Mouse (Mus musculus): ENCODE data around the gene Sec31b. TPM values are rescaled to one million over a fixed set of nuclear protein-coding genes. Genes with fewer than 3 reads are reported as not detected.

The Sec31b gene
- polyA plus RNA-seq, 2 experiments, result 0.20 to 0.46 TPM

DNA sequence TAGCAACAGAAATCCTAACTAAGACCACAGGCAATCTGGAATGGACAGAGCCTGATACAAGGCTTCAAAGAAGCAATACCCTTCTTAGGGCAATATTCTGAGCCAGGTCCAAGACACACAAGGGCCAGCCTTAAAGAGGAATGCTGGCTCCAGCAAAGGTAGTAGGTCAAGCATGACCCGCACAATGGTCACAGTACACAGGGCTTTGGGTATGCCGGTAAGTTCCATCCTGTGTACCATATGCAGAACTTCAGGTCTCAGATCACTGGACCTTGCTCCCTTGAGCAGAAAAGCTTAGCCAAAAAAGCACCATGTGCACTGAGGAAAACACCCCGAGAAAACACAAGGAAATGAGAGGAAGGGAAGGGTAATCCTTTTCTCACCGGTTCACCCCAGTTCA is 7.6 kb upstream of the Sec31b start:
- Histone ChIP-seq H3K4me2 (ENCODE audit: low read depth) (no peak overlapping the region), H3K9ac (replicated peaks) (no peak overlapping the region), H3K27me3 (ENCODE audit: control insufficient read depth, insufficient read depth, low read length) (no peaks in the 10 kb centered on the region), H3K4me1 (replicated peaks; ENCODE audit: control insufficient read depth in 2 of 2, insufficient read depth in 2 of 2, low read length in 1 of 2) (peaks cover 2 to 5% of the 10 kb centered on the region in 2 experiments; a peak in 3 of 4 replicates), H3K4me3 (ENCODE audit: insufficient read depth in 1 of 2, low read depth in 2 of 2, low read length in 2 of 2) (no peak overlapping the region), H3K36me3 (replicated peaks; ENCODE audit: control insufficient read depth, insufficient read depth, low read depth) (peaks cover 33% of the 10 kb centered on the region), H3K27ac (no peak overlapping the region), H3K9me3 (ENCODE audit: control insufficient read depth, low read length) (no peaks in the 10 kb centered on the region)
- TF ChIP-seq EP300 (IDR thresholded peaks at IDR 0.05; ENCODE audit: low read depth), result no peak
- no peak for TF ChIP-seq CTCF (IDR thresholded peaks at IDR 0.05; ENCODE audit: low read depth)
- ATAC-seq (ENCODE audit: insufficient read depth), result no peak
- WGBS (ENCODE audit: insufficient replicate concordance), result 83% methylated on average over 4 of the region's 4 CpGs
- no peak for DNase-seq (ENCODE audit: low read depth in 3 of 3, low spot score in 3 of 3)

DNA sequence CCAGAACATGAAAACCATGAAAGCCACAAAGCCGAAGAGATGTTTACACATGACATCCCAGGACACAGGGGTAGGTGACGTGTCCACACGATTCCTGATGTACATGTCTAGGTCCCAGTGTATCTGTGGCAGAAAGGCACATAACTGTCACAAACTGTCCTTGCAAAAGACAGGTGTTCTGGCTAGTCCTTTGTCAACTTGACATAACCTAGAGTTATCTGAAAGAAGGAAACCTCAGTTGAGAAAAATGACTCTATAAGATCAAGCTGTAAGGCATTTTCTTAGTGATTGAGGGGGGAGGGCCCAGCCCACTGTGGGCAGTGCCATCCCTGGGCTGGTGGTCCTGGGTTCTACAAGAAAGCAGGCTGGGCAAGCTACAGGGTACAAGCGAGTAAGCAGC is 7.1 kb upstream of the Sec31b start, which contains the start of gene Gm20538:
Gm20538 (minus strand) TSS at position 101 of the 400 bp plus-strand sequence.
- Histone ChIP-seq H3K27ac (no peak within 1 kb of the TSS), H3K4me2 (ENCODE audit: low read depth) (peak within 1 kb of the TSS; percentile 86), H3K27me3 (ENCODE audit: control insufficient read depth, insufficient read depth, low read length) (no peaks in the 10 kb centered on the region), H3K36me3 (replicated peaks; ENCODE audit: control insufficient read depth, insufficient read depth, low read depth) (peaks cover 34% of the 10 kb centered on the region), H3K4me3 (ENCODE audit: insufficient read depth in 1 of 2, low read depth in 2 of 2, low read length in 2 of 2) (no peak within 1 kb of the TSS), H3K4me1 (replicated peaks; ENCODE audit: control insufficient read depth in 2 of 2, insufficient read depth in 2 of 2, low read length in 1 of 2) (peaks cover 2 to 5% of the 10 kb centered on the region in 2 experiments; a peak in 3 of 4 replicates), H3K9ac (replicated peaks) (no peak within 1 kb of the TSS), H3K9me3 (ENCODE audit: control insufficient read depth, low read length) (no peaks in the 10 kb centered on the region)
- DNase-seq (ENCODE audit: low read depth in 3 of 3, low spot score in 3 of 3), result no peak
- no peak for ATAC-seq (ENCODE audit: insufficient read depth)
- TF ChIP-seq CTCF (IDR thresholded peaks at IDR 0.05; ENCODE audit: low read depth), result no peak
- TF ChIP-seq EP300 (IDR thresholded peaks at IDR 0.05; ENCODE audit: low read depth), result no peak
- WGBS (ENCODE audit: insufficient replicate concordance), result 77% methylated on average over 4 of the region's 4 CpGs

DNA sequence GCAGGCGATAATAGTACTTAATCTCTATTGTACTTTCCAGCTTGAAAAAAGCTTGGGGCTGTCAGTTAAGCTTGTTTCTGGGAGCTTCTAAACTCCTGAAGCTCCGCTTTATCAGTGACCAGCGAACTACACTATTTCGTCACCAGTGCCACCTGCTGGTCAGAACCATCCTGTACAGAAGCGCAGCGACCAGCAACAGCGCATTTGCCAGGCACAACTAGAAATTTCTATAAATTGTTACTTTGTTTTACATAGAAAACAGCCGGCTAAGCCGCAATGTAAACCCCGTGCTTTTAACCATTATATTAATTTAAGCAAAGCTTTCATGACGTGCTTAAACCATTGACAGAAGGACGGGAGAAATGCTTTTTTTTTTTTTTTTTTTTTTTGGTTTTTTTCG is 889 bp downstream of the Sec31b start:
- Histone ChIP-seq H3K4me1 (replicated peaks; ENCODE audit: control insufficient read depth in 2 of 2, insufficient read depth in 2 of 2, low read length in 1 of 2) (no peaks in the 10 kb centered on the region), H3K36me3 (replicated peaks; ENCODE audit: control insufficient read depth, insufficient read depth, low read depth) (peaks cover 9% of the 10 kb centered on the region), H3K9ac (replicated peaks) (no peak overlapping the region), H3K4me2 (ENCODE audit: low read depth) (peak overlapping the region; percentile 88), H3K4me3 (ENCODE audit: insufficient read depth in 1 of 2, low read depth in 2 of 2, low read length in 2 of 2) (peak overlapping the region in 1 of 2 experiments; percentile 57; a peak in 1 of 4 replicates), H3K27me3 (ENCODE audit: control insufficient read depth, insufficient read depth, low read length) (no peaks in the 10 kb centered on the region), H3K27ac (no peak overlapping the region), H3K9me3 (ENCODE audit: control insufficient read depth, low read length) (no peaks in the 10 kb centered on the region)
- DNase-seq (ENCODE audit: low read depth in 3 of 3, low spot score in 3 of 3) (peak; percentile 60 to 63 (median 61)), ATAC-seq (ENCODE audit: insufficient read depth) (no peak; the same call in 1 of the 2 replicates)
- under 1% methylated on average over 13 of the region's 13 CpGs for WGBS (ENCODE audit: insufficient replicate concordance)
- no peak for TF ChIP-seq EP300 (IDR thresholded peaks at IDR 0.05; ENCODE audit: low read depth)
- TF ChIP-seq CTCF (IDR thresholded peaks at IDR 0.05; ENCODE audit: low read depth), result peak; percentile 85

DNA sequence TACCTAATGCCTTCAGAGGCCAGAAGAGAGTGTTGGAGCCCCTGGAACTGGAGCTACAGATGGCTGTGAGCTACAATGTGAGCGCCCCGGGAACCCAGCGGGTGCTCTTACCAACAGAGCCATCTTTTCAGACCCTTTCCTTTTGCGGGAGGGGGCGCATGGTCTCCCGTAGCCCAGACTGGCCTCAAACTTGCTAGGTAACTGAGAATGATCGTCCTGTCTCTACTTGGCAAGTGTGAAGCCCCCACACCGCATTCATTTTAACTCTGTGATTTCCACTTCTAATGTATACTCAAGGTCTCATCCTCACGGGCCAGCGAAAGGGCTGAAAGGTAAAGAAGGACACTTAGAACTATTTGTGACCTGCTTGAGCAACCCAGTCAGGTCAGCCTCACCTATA is 1.3 kb downstream of the Sec31b start:
- no peak overlapping the region for H3K27ac ChIP-seq
- H3K4me1 ChIP-seq (replicated peaks; ENCODE audit: control insufficient read depth in 2 of 2, insufficient read depth in 2 of 2, low read length in 1 of 2), result no peaks in the 10 kb centered on the region
- TF ChIP-seq EP300 (IDR thresholded peaks at IDR 0.05; ENCODE audit: low read depth), result no peak
- TF ChIP-seq CTCF (IDR thresholded peaks at IDR 0.05; ENCODE audit: low read depth), result no peak
- ATAC-seq (ENCODE audit: insufficient read depth) (no peak), DNase-seq (ENCODE audit: low read depth in 3 of 3, low spot score in 3 of 3) (no peak)
- no peaks in the 10 kb centered on the region for H3K27me3 ChIP-seq (ENCODE audit: control insufficient read depth, insufficient read depth, low read length)
- peaks cover 5% of the 10 kb centered on the region for H3K36me3 ChIP-seq (replicated peaks; ENCODE audit: control insufficient read depth, insufficient read depth, low read depth)
- H3K9ac ChIP-seq (replicated peaks), result no peak overlapping the region
- peak overlapping the region; percentile 88 for H3K4me2 ChIP-seq (ENCODE audit: low read depth)
- 57% methylated on average over 10 of the region's 10 CpGs for WGBS (ENCODE audit: insufficient replicate concordance)
- no peaks in the 10 kb centered on the region for H3K9me3 ChIP-seq (ENCODE audit: control insufficient read depth, low read length)
- H3K4me3 ChIP-seq (ENCODE audit: insufficient read depth in 1 of 2, low read depth in 2 of 2, low read length in 2 of 2), result no peak overlapping the region

DNA sequence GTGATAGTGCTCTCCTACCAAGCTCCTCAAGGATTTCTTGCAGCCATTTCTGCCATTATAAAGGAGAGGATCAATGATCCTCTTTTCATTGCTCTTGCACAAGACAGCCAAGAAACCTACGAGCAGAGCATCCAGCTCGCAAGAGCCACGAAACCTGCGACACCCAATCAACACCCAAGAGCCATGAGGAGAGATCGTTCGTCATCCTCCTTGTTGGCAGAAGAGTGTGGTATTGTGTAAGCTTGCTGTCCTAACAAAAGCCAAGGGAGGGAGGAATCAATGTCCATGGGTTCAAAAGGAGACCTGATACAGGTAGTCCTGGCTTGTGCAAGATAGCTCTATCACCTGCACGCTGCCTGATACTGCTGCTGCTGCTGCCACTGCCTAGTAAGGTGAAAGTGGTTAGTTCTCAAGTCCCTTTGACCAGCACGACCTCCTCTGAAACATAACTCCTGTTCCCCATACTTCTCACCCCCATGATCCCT is 2.9 kb downstream of the Sec31b start:
- H3K27ac ChIP-seq, result no peak overlapping the region
- WGBS (ENCODE audit: insufficient replicate concordance), result 66% methylated on average over 8 of the region's 8 CpGs
- H3K4me2 ChIP-seq (ENCODE audit: low read depth), result no peak overlapping the region
- no peaks in the 10 kb centered on the region for H3K9me3 ChIP-seq (ENCODE audit: control insufficient read depth, low read length)
- ATAC-seq (ENCODE audit: insufficient read depth) (no peak), DNase-seq (ENCODE audit: low read depth in 3 of 3, low spot score in 3 of 3) (no peak)
- H3K9ac ChIP-seq (replicated peaks), result no peak overlapping the region
- H3K4me1 ChIP-seq (replicated peaks; ENCODE audit: control insufficient read depth in 2 of 2, insufficient read depth in 2 of 2, low read length in 1 of 2), result no peaks in the 10 kb centered on the region
- no peak overlapping the region for H3K4me3 ChIP-seq (ENCODE audit: insufficient read depth in 1 of 2, low read depth in 2 of 2, low read length in 2 of 2)
- H3K27me3 ChIP-seq (ENCODE audit: control insufficient read depth, insufficient read depth, low read length), result no peaks in the 10 kb centered on the region
- no peaks in the 10 kb centered on the region for H3K36me3 ChIP-seq (replicated peaks; ENCODE audit: control insufficient read depth, insufficient read depth, low read depth)
- TF ChIP-seq EP300 (IDR thresholded peaks at IDR 0.05; ENCODE audit: low read depth) (no peak), CTCF (IDR thresholded peaks at IDR 0.05; ENCODE audit: low read depth) (no peak)
